Mouse (Mus musculus): ENCODE data around the gene Kcnn1. TPM values are rescaled to one million over a fixed set of nuclear protein-coding genes. Genes with fewer than 3 reads are reported as not detected.

Kcnn1 gene
- polyA plus RNA-seq, 1 experiment from 2014 or later: 7.3 TPM

- Histone ChIP-seq H3K4me2 (ENCODE audit: low read length) (no peak overlapping the region), H3K27me3 (replicated peaks; ENCODE audit: control insufficient read depth, insufficient read depth, low read length) (peaks cover 35% of the 10 kb centered on the region), H3K36me3 (ENCODE audit: control insufficient read depth, insufficient read depth, low read length) (peaks cover 35% of the 10 kb centered on the region), H3K27ac (ENCODE audit: low read depth, low read length) (no peak overlapping the region), H3K4me1 (ENCODE audit: control insufficient read depth, insufficient read depth, low read length) (peaks cover 10% of the 10 kb centered on the region), H3K9ac (ENCODE audit: low read length) (no peak overlapping the region), H3K4me3 (ENCODE audit: low read depth, low read length) (no peak overlapping the region), H3K9me3 (replicated peaks; ENCODE audit: control insufficient read depth, low read length) (no peaks in the 10 kb centered on the region)
- 86% methylated on average over 8 of the region's 8 CpGs for WGBS
- no peak for ATAC-seq
- DNase-seq (ENCODE audit: low spot score): no peak
Measured at GRCm38 (mm10) chr8:70894771-70895545, 31.9 kb upstream of the Kcnn1 start.

- Histone ChIP-seq H3K4me2 (ENCODE audit: low read length) (no peak overlapping the region), H3K4me1 (ENCODE audit: control insufficient read depth, insufficient read depth, low read length) (peaks cover 10% of the 10 kb centered on the region), H3K9me3 (replicated peaks; ENCODE audit: control insufficient read depth, low read length) (no peaks in the 10 kb centered on the region), H3K9ac (ENCODE audit: low read length) (no peak overlapping the region), H3K36me3 (ENCODE audit: control insufficient read depth, insufficient read depth, low read length) (peaks cover 35% of the 10 kb centered on the region), H3K27ac (ENCODE audit: low read depth, low read length) (no peak overlapping the region), H3K4me3 (ENCODE audit: low read depth, low read length) (no peak overlapping the region), H3K27me3 (replicated peaks; ENCODE audit: control insufficient read depth, insufficient read depth, low read length) (peaks cover 35% of the 10 kb centered on the region)
- ATAC-seq (no peak), DNase-seq (ENCODE audit: low spot score) (no peak)
- 62% methylated on average over 2 of the region's 2 CpGs for WGBS
Measured at GRCm38 (mm10) chr8:70894385-70894720, 31.3 kb upstream of the Kcnn1 start.

- DNase-seq (ENCODE audit: low spot score): peak; percentile 89
- Histone ChIP-seq H3K27ac (ENCODE audit: low read depth, low read length) (no peak overlapping the region), H3K4me1 (ENCODE audit: control insufficient read depth, insufficient read depth, low read length) (peaks cover 10% of the 10 kb centered on the region), H3K27me3 (replicated peaks; ENCODE audit: control insufficient read depth, insufficient read depth, low read length) (peaks cover 35% of the 10 kb centered on the region), H3K36me3 (ENCODE audit: control insufficient read depth, insufficient read depth, low read length) (peaks cover 35% of the 10 kb centered on the region), H3K9ac (ENCODE audit: low read length) (no peak overlapping the region), H3K4me3 (ENCODE audit: low read depth, low read length) (no peak overlapping the region), H3K9me3 (replicated peaks; ENCODE audit: control insufficient read depth, low read length) (no peaks in the 10 kb centered on the region), H3K4me2 (ENCODE audit: low read length) (no peak overlapping the region)
- no peak; the same call in 1 of the 2 replicates for ATAC-seq
- WGBS: 26% methylated on average over 12 of the region's 12 CpGs
Measured at GRCm38 (mm10) chr8:70893656-70894384, 30.8 kb upstream of the Kcnn1 start.

- Histone ChIP-seq H3K36me3 (ENCODE audit: control insufficient read depth, insufficient read depth, low read length) (peaks cover 35% of the 10 kb centered on the region), H3K4me3 (ENCODE audit: low read depth, low read length) (peak overlapping the region; percentile 16; the same call in 1 of the 2 replicates), H3K27me3 (replicated peaks; ENCODE audit: control insufficient read depth, insufficient read depth, low read length) (peaks cover 35% of the 10 kb centered on the region), H3K4me1 (ENCODE audit: control insufficient read depth, insufficient read depth, low read length) (peaks cover 7% of the 10 kb centered on the region), H3K9me3 (replicated peaks; ENCODE audit: control insufficient read depth, low read length) (no peaks in the 10 kb centered on the region), H3K4me2 (ENCODE audit: low read length) (peak overlapping the region; percentile 28; the same call in 1 of the 2 replicates), H3K9ac (ENCODE audit: low read length) (no peak overlapping the region), H3K27ac (ENCODE audit: low read depth, low read length) (no peak overlapping the region)
- no peak for DNase-seq (ENCODE audit: low spot score)
- ATAC-seq: no peak
- 33% methylated on average over 20 of the region's 20 CpGs for WGBS
Measured at GRCm38 (mm10) chr8:70892896-70893655, 30.0 kb upstream of the Kcnn1 start.

- H3K9me3 ChIP-seq (replicated peaks; ENCODE audit: control insufficient read depth, low read length): no peaks in the 10 kb centered on the region
- H3K9ac ChIP-seq (ENCODE audit: low read length): peak within 1 kb of the TSS; percentile 35
- peak within 1 kb of the TSS; percentile 28 for H3K4me2 ChIP-seq (ENCODE audit: low read length)
- H3K4me3 ChIP-seq (ENCODE audit: low read depth, low read length): peak within 1 kb of the TSS; percentile 16
- H3K27me3 ChIP-seq (replicated peaks; ENCODE audit: control insufficient read depth, insufficient read depth, low read length): peaks cover 35% of the 10 kb centered on the region
- H3K4me1 ChIP-seq (ENCODE audit: control insufficient read depth, insufficient read depth, low read length): peaks cover 7% of the 10 kb centered on the region
- ATAC-seq: no peak
- H3K36me3 ChIP-seq (ENCODE audit: control insufficient read depth, insufficient read depth, low read length): peaks cover 35% of the 10 kb centered on the region
- 3% methylated on average over 80 of the region's 80 CpGs for WGBS
- no peak for DNase-seq (ENCODE audit: low spot score)
- no peak within 1 kb of the TSS for H3K27ac ChIP-seq (ENCODE audit: low read depth, low read length)
Measured at GRCm38 (mm10) chr8:70892022-70892895, 29.2 kb upstream of the Kcnn1 start, which contains the start of gene Slc5a5. Gene Slc5a5, minus strand, starts transcription at chr8:70892757.

GRCm38 (mm10) chr8:70891356-70891755 lies 28.3 kb upstream of the Kcnn1 start:
- H3K27me3 ChIP-seq (replicated peaks; ENCODE audit: control insufficient read depth, insufficient read depth, low read length): peaks cover 35% of the 10 kb centered on the region
- H3K27ac ChIP-seq (ENCODE audit: low read depth, low read length): no peak overlapping the region
- DNase-seq (ENCODE audit: low spot score) (no peak), ATAC-seq (no peak)
- no peaks in the 10 kb centered on the region for H3K9me3 ChIP-seq (replicated peaks; ENCODE audit: control insufficient read depth, low read length)
- H3K4me3 ChIP-seq (ENCODE audit: low read depth, low read length): no peak overlapping the region
- H3K9ac ChIP-seq (ENCODE audit: low read length): no peak overlapping the region
- peaks cover 35% of the 10 kb centered on the region for H3K36me3 ChIP-seq (ENCODE audit: control insufficient read depth, insufficient read depth, low read length)
- 13% methylated on average over 19 of the region's 21 CpGs for WGBS
- H3K4me2 ChIP-seq (ENCODE audit: low read length): no peak overlapping the region
- H3K4me1 ChIP-seq (ENCODE audit: control insufficient read depth, insufficient read depth, low read length): peaks cover 4% of the 10 kb centered on the region

GRCm38 (mm10) chr8:70890656-70891055 lies 27.6 kb upstream of the Kcnn1 start:
- no peak overlapping the region for H3K9ac ChIP-seq (ENCODE audit: low read length)
- peaks cover 2% of the 10 kb centered on the region; the same call in 1 of the 2 replicates for H3K4me1 ChIP-seq (ENCODE audit: control insufficient read depth, insufficient read depth, low read length)
- 89% methylated on average over 5 of the region's 5 CpGs for WGBS
- ATAC-seq (no peak), DNase-seq (ENCODE audit: low spot score) (no peak)
- no peak overlapping the region for H3K4me3 ChIP-seq (ENCODE audit: low read depth, low read length)
- H3K27me3 ChIP-seq (replicated peaks; ENCODE audit: control insufficient read depth, insufficient read depth, low read length): peaks cover 35% of the 10 kb centered on the region
- no peaks in the 10 kb centered on the region for H3K9me3 ChIP-seq (replicated peaks; ENCODE audit: control insufficient read depth, low read length)
- H3K4me2 ChIP-seq (ENCODE audit: low read length): no peak overlapping the region
- peaks cover 29% of the 10 kb centered on the region for H3K36me3 ChIP-seq (ENCODE audit: control insufficient read depth, insufficient read depth, low read length)
- no peak overlapping the region for H3K27ac ChIP-seq (ENCODE audit: low read depth, low read length)

GRCm38 (mm10) chr8:70887669-70888068 lies 24.6 kb upstream of the Kcnn1 start:
- Histone ChIP-seq H3K4me1 (ENCODE audit: control insufficient read depth, insufficient read depth, low read length) (peaks cover 2% of the 10 kb centered on the region; the same call in 1 of the 2 replicates), H3K27me3 (replicated peaks; ENCODE audit: control insufficient read depth, insufficient read depth, low read length) (peaks cover 24% of the 10 kb centered on the region), H3K4me2 (ENCODE audit: low read length) (peak overlapping the region; percentile 30; the same call in 1 of the 2 replicates), H3K4me3 (ENCODE audit: low read depth, low read length) (no peak overlapping the region), H3K27ac (ENCODE audit: low read depth, low read length) (no peak overlapping the region), H3K9ac (ENCODE audit: low read length) (0 out of 2 replicates have a peak overlapping the region, but pooled peaks have one; percentile 32), H3K36me3 (ENCODE audit: control insufficient read depth, insufficient read depth, low read length) (no peaks in the 10 kb centered on the region), H3K9me3 (replicated peaks; ENCODE audit: control insufficient read depth, low read length) (no peaks in the 10 kb centered on the region)
- 5% methylated on average over 15 of the region's 18 CpGs for WGBS
- DNase-seq (ENCODE audit: low spot score): peak; percentile 48
- peak; percentile 37 for ATAC-seq
